ENCODE assay signal across 10 mouse cellular contexts in genomic region chr9:56865673-56866400, GRCm38 (mm10). TPM values are rescaled to one million over a fixed set of nuclear protein-coding genes. Genes with fewer than 3 reads are reported as not detected.
DNase-seq lines count a peak whose midpoint lies in the region; ATAC-seq and TF ChIP-seq lines count a peak whose summit lies in the region.
"Had no signal": no experiment of that assay in that cellular context is flagged by ENCODE, and none has a peak within 500 bp of the region (broad histone marks: within the 10 kb centered on the region; RNA-seq: fewer than 3 reads in every experiment).

No protein-coding gene starts in this region.

- no peak for TF ChIP-seq POLR2A in myocyte (IDR thresholded peaks at IDR 0.05; ENCODE audit: insufficient read length, low read depth)

- H3K9me3 ChIP-seq in liver, embryonic 11.5 days (ENCODE audit: control insufficient read depth, low read length) = no peaks in the 10 kb centered on the region
- H3K9me3 ChIP-seq in liver, postnatal 0 days (ENCODE audit: low read length) = no peaks in the 10 kb centered on the region
- no peaks in the 10 kb centered on the region for H3K9me3 ChIP-seq in forebrain, embryonic 15.5 days
- H3K9me3 ChIP-seq: midbrain, embryonic 12.5 days had no signal

- H3K4me1 ChIP-seq in liver, embryonic 11.5 days (replicated peaks; ENCODE audit: control insufficient read depth, insufficient read depth, low read length) = no peaks in the 10 kb centered on the region
- H3K4me1 ChIP-seq in liver, postnatal 0 days (ENCODE audit: insufficient read depth) = no peaks in the 10 kb centered on the region
- H3K4me1 ChIP-seq in forebrain, embryonic 15.5 days = peaks cover 32% of the 10 kb centered on the region

- no peak for ATAC-seq in liver, embryonic 11.5 days (replicated peaks; ENCODE audit: low FRiP score)
- ATAC-seq in liver, postnatal 0 days = no peak
- ATAC-seq in forebrain, embryonic 15.5 days (replicated peaks) = no peak

- peak overlapping the region; percentile 87 for H3K27ac ChIP-seq in gastrocnemius, adult 2 months
- H3K27ac ChIP-seq in liver, embryonic 11.5 days (ENCODE audit: low read depth, low read length) = no peak overlapping the region
- no peak overlapping the region for H3K27ac ChIP-seq in liver, postnatal 0 days (ENCODE audit: low read depth)
- H3K27ac ChIP-seq in forebrain, embryonic 15.5 days (replicated peaks) = no peak overlapping the region
- H3K27ac ChIP-seq: midbrain, embryonic 12.5 days had no signal

- 60% methylated on average over 11 of the region's 11 CpGs for WGBS in liver, embryonic 11.5 days
- 52% methylated on average over 11 of the region's 11 CpGs for WGBS in liver, postnatal 0 days (ENCODE audit: insufficient replicate concordance)
- 82% methylated on average over 11 of the region's 11 CpGs for WGBS in forebrain, embryonic 15.5 days

- no peak for TF ChIP-seq EP300 in liver, postnatal 0 days (IDR thresholded peaks at IDR 0.05; ENCODE audit: low read depth)

- H3K27me3 ChIP-seq in liver, embryonic 11.5 days (replicated peaks; ENCODE audit: control insufficient read depth, insufficient read depth, low read length) = peaks cover 34% of the 10 kb centered on the region
- peaks cover 11% of the 10 kb centered on the region; the same call in 1 of the 2 replicates for H3K27me3 ChIP-seq in liver, postnatal 0 days (ENCODE audit: insufficient read depth, low read length)
- H3K27me3 ChIP-seq in forebrain, embryonic 15.5 days = peaks cover 14% of the 10 kb centered on the region; the same call in 1 of the 2 replicates
- no peaks in the 10 kb centered on the region for H3K27me3 ChIP-seq in myocyte (ENCODE audit: control insufficient read depth, insufficient read depth, insufficient read length)

- peak overlapping the region; percentile 16 for H3ac ChIP-seq in myocyte (ENCODE audit: control insufficient read depth, insufficient read length)

- no peak for DNase-seq in gastrocnemius, adult 2 months
- no peak for DNase-seq in gastrocnemius, postnatal 25 days
- no peak for DNase-seq in liver, embryonic 11.5 days (ENCODE audit: low spot score)
- no peak for DNase-seq in liver, postnatal 0 days
- DNase-seq in adipocyte (ENCODE audit: low spot score) (no peak), MN1 (ENCODE audit: low spot score) (no peak)
- DNase-seq: layer of hippocampus, postnatal 36 days had no signal

- H3K4me2 ChIP-seq in liver, embryonic 11.5 days = peak overlapping the region; percentile 48; the same call in 1 of the 2 replicates
- no peak overlapping the region for H3K4me2 ChIP-seq in liver, postnatal 0 days (ENCODE audit: low read depth, low read length)
- no peak overlapping the region for H3K4me2 ChIP-seq in forebrain, embryonic 15.5 days (replicated peaks)
- peak overlapping the region; percentile 73 for H3K4me2 ChIP-seq in myocyte (ENCODE audit: low read depth)

- H3K79me2 ChIP-seq in myocyte (ENCODE audit: control insufficient read depth, insufficient read depth) = peaks cover 40% of the 10 kb centered on the region

- H3K4me3 ChIP-seq in gastrocnemius, adult 2 months = peak overlapping the region; percentile 74
- no peak overlapping the region for H3K4me3 ChIP-seq in liver, embryonic 11.5 days (ENCODE audit: low read depth, low read length)
- H3K4me3 ChIP-seq in liver, postnatal 0 days (ENCODE audit: low read depth, low read length) = no peak overlapping the region
- H3K4me3 ChIP-seq in forebrain, embryonic 15.5 days = peak overlapping the region; percentile 30; the same call in 1 of the 2 replicates
- peak overlapping the region; percentile 86 for H3K4me3 ChIP-seq in myocyte

- TF ChIP-seq CTCF in gastrocnemius, adult 2 months (IDR thresholded peaks at IDR 0.05) = no peak
- TF ChIP-seq CTCF in liver, postnatal 0 days (IDR thresholded peaks at IDR 0.05; ENCODE audit: low read depth) = no peak

- no peak overlapping the region for H3K9ac ChIP-seq in liver, embryonic 11.5 days (ENCODE audit: low read depth, low read length)
- no peak overlapping the region for H3K9ac ChIP-seq in liver, postnatal 0 days (replicated peaks)
- H3K9ac ChIP-seq in forebrain, embryonic 15.5 days (replicated peaks) = no peak overlapping the region

- intact Hi-C loops in gastrocnemius, adult 2 months (cut with DNase I) = no loop called here

- no peaks in the 10 kb centered on the region for H3K36me3 ChIP-seq in liver, embryonic 11.5 days (ENCODE audit: control insufficient read depth, insufficient read depth, low read length)
- H3K36me3 ChIP-seq in liver, postnatal 0 days (replicated peaks; ENCODE audit: insufficient read depth, low read length) = no peaks in the 10 kb centered on the region
- H3K36me3 ChIP-seq in forebrain, embryonic 15.5 days = no peaks in the 10 kb centered on the region
- no peaks in the 10 kb centered on the region for H3K36me3 ChIP-seq in myocyte (ENCODE audit: control insufficient read depth, insufficient read depth)
- H3K36me3 ChIP-seq: midbrain, embryonic 12.5 days had no signal

TF ChIP-seq in myocyte, 11 proteins besides CTCF, POLR2A, EP300 and RAD21:
- TF ChIP-seq USF1 (IDR thresholded peaks at IDR 0.05; ENCODE audit: low read depth) = no peak
- no peak for TF ChIP-seq MYOD1 (IDR thresholded peaks at IDR 0.05; ENCODE audit: control insufficient read depth in 1 of 3, insufficient read length in 2 of 3, low read depth in 2 of 3)
- no peak for TF ChIP-seq POLR2AphosphoS2 (IDR thresholded peaks at IDR 0.05; ENCODE audit: insufficient read length, low read depth)
- TF ChIP-seq SRF (IDR thresholded peaks at IDR 0.05; ENCODE audit: control insufficient read depth, insufficient read length, low read depth) = no peak
- no peak for TF ChIP-seq TCF12 (IDR thresholded peaks at IDR 0.05; ENCODE audit: insufficient read depth, poor library complexity, severe bottlenecking)
- no peak for TF ChIP-seq MYOG (IDR thresholded peaks at IDR 0.05; ENCODE audit: control insufficient read depth in 1 of 3, insufficient read depth in 1 of 3, insufficient read length in 2 of 3, low read depth in 2 of 3)

RNA-seq across cellular contexts. Expression of gene Cspg4, which starts 1.0 kb away (rescaled TPM):
- total RNA-seq in gastrocnemius, adult 2 months (2021) = 1 to 10 TPM; 5.7 to 6.0 TPM
- 1 to 10 TPM; 6.5 to 9.4 TPM for total RNA-seq in gastrocnemius, postnatal 25 days (2021)
- 1.1 and 1.3 TPM in 2 replicates for polyA plus RNA-seq in liver, embryonic 11.5 days (2014; fragmentation: Nextera tagmentation; extraction: Ambion mirVana)
- polyA plus RNA-seq in liver, postnatal 0 days (2015; fragmentation: Nextera tagmentation; extraction: Ambion mirVana) = 0.13 and 0.20 TPM in 2 replicates
- 5.1 and 6.0 TPM in 2 replicates for polyA plus RNA-seq in forebrain, embryonic 15.5 days (2015; fragmentation: Nextera tagmentation; extraction: Ambion mirVana)
- 58.3 TPM for polyA plus RNA-seq in myocyte (2012; fragmentation: generic; extraction: Trizol)

RNA-seq across cellular contexts. Expression of gene Odf3l1, which starts 1.4 kb away (rescaled TPM):
- total RNA-seq in gastrocnemius, adult 2 months (2021) = under 1 TPM in 1 of 2 experiments, not detected in 1; 0.22 TPM
- total RNA-seq in gastrocnemius, postnatal 25 days (2021) = under 1 TPM in 1 of 2 experiments, not detected in 1; 0.67 TPM
- polyA plus RNA-seq in liver, embryonic 11.5 days (2014; fragmentation: Nextera tagmentation; extraction: Ambion mirVana) = 0.17 TPM in 1 of 2 replicates, not detected in the other
- polyA plus RNA-seq in liver, postnatal 0 days (2015; fragmentation: Nextera tagmentation; extraction: Ambion mirVana) = not detected in 2 replicates
- polyA plus RNA-seq in forebrain, embryonic 15.5 days (2015; fragmentation: Nextera tagmentation; extraction: Ambion mirVana) = not detected in 2 replicates
- 0.85 TPM for polyA plus RNA-seq in myocyte (2012; fragmentation: generic; extraction: Trizol)
- total RNA-seq: layer of hippocampus, postnatal 36 days had no signal
- polyA plus RNA-seq: midbrain, embryonic 12.5 days had no signal

Comparison
In these comparisons a context has a peak if more than half of its experiments do, and no peak if none do; other contexts are left out.
1. H3K4me2 ChIP-seq: peak in liver, embryonic 11.5 days (single experiment) and myocyte (single experiment); none in liver, postnatal 0 days (single experiment) and forebrain, embryonic 15.5 days (single experiment).
2. H3K4me3 ChIP-seq: peak in gastrocnemius, adult 2 months (single experiment), forebrain, embryonic 15.5 days (single experiment) and myocyte (single experiment); none in liver, embryonic 11.5 days (single experiment) and liver, postnatal 0 days (single experiment).